Mouse (Mus musculus) megakaryocyte, embryonic 14.5 days (primary cell): Measurements from ENCODE around the gene Cnn1. TPM values are rescaled to one million over a fixed set of nuclear protein-coding genes. Genes with fewer than 3 reads are reported as not detected.
"Not testable (repeated sequence)": the region's sequence is repeated elsewhere in the genome, so short reads cannot be mapped to it uniquely, and the experiment has no call there.

ENCODE experiments used
- H3K27me3 ChIP-seq: replicated peaks from 2 replicates; pipeline ENCODE3; 2012; ENCODE audit warnings: inconsistent platforms
- H3K36me3 ChIP-seq: replicated peaks from 2 replicates; pipeline ENCODE3; 2012; ENCODE audit warnings: low read length, inconsistent platforms, mixed read lengths
- H3K4me1 ChIP-seq: 2 replicates; pipeline ENCODE4 v1.6.1; 2012; ENCODE audit warnings: inconsistent platforms
- H3K4me3 ChIP-seq: replicated peaks from 2 replicates; pipeline ENCODE3; 2012; ENCODE audit warnings: moderate library complexity, mild to moderate bottlenecking, inconsistent platforms
- H3K9me3 ChIP-seq: 2 replicates; pipeline ENCODE4 v1.6.1; 2012; ENCODE audit warnings: inconsistent platforms
- FLI1 ChIP-seq: IDR thresholded peaks from 2 replicates; pipeline ENCODE4 v1.6.1; 2012; ENCODE audit warnings: low read length, inconsistent platforms, mixed read lengths
- GATA1 ChIP-seq: IDR thresholded peaks from 3 replicates; pipeline ENCODE4 v1.6.1; 2012; ENCODE audit warnings: mixed read lengths, low read length, inconsistent platforms, borderline replicate concordance
- polyA plus RNA-seq: library from polyadenylated mRNA; stranded (reverse); fragments of >175 nt; gene quantifications from 2 replicates; pipeline ENCODE4 v1.2.3, GENCODE M21; 2012; ENCODE audit warnings: low replicate concordance; ENCODE audit not compliant: insufficient read depth

Gene Cnn1
- polyA plus RNA-seq, 1 experiment: not detected

DNA sequence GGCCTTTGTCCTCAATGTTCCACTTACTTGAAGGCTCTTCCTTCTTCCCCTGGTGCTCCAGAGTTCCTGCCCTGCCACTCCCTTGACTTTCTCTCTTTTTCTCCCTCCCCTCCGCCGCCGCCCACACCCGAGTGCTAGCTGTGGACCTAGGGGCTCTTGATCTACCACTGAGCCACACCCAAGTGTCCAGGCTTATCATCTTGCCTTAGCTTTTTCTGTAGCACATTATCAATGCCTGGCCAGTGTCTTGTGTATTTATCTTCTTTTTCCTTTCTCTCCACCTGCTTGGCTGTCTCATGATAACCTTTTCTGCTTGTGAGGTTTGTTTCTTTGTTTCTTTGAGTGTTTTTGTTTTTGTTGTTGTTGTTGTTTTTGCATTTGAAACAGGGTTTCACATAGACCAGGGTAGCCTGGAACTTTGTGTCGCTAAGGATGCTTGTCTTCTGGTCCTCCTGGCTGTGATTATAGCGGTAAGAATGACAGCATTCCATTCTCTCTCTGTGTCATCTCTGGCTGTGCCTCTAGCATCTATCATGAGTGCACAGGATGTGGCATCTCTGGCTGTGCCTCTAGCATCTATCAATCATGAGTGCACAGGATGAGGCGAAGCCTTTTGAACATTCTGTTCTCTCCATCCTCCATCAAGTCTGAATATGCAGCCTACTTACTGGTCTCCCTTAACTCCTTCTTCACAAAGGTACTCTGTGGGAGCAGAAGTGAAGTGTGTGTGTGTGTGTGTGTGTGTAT is 36.8 kb downstream of the Cnn1 start, which contains the start of gene Acp5:
Gene Acp5, minus strand, starts transcription at position 68 of the 747 bp plus-strand sequence.
- Histone ChIP-seq H3K9me3 (peaks cover 12% of the 10 kb centered on the region), H3K4me1 (peaks cover 15% of the 10 kb centered on the region), H3K4me3 (no peak within 1 kb of the TSS), H3K36me3 (no peaks in the 10 kb centered on the region), H3K27me3 (peaks cover 25% of the 10 kb centered on the region)
- TF ChIP-seq FLI1: no peak
- no peak for TF ChIP-seq GATA1

DNA sequence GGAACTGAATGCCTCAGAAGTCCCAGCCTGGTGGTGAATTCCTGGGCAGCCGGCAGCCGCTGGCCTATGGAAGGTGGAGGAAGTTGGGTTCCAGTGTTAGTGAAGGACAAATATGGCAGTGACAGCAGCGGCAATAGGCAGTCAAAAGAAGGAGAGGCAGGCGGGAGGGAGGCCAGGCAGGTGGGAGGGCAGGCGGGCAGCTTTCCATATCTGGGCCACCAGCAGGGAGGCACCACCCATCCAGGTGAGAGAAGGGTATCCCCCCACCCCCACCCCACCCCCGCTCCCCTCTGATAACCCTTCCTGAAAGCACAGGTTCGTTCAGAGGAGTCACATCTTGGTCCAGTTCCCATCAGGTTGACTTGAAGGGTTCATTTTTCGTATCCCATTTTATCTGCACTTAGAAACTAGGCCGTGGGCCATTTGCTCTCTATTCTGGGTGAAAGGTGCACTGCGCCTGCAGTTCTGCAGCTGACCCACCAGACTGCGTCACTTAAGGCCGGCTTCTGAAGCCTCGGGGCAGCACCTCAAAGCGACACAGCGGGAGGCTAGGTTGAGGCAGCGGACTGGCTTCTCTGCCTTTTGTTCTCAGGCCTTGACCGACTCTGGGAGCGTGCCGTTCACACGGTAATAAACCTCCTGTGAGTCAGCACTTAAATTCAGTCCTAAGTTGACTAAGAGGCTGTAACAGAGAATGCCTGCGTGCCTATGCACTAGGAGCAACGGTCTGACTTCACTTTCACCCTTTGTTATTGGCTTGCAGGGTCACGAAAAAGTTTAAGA is 37.9 kb downstream of the Cnn1 start:
- Histone ChIP-seq H3K27me3 (peaks cover 14% of the 10 kb centered on the region), H3K4me1 (peaks cover 4% of the 10 kb centered on the region), H3K4me3 (no peak overlapping the region), H3K36me3 (no peaks in the 10 kb centered on the region), H3K9me3 (peaks cover 12% of the 10 kb centered on the region)
- TF ChIP-seq FLI1 (no peak), GATA1 (no peak)

DNA sequence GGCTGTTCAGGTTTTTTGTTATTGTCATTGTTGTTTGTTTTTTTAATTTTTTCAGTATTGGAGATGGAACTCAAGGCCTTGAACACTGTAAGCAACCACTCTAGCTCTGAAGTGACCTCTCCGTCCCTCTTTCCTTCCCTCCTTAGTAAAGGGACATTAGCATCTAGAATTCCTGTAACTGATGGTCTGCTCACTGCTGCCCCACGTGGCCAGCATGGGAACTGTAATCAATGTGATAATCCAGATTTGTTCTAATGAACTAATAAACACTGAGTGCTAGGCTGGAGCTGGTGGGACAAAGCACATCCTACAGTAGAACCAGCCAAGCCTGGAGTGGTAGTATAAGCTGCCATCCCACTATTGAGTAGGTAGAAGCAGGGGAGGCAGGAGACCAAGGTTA is 39.5 kb downstream of the Cnn1 start:
- peaks cover 9% of the 10 kb centered on the region; the same call in 1 of the 2 replicates for H3K9me3 ChIP-seq
- no peaks in the 10 kb centered on the region for H3K36me3 ChIP-seq
- peaks cover 7% of the 10 kb centered on the region for H3K4me1 ChIP-seq
- no peak for TF ChIP-seq FLI1
- no peak for TF ChIP-seq GATA1
- no peak overlapping the region for H3K4me3 ChIP-seq
- peaks cover 9% of the 10 kb centered on the region for H3K27me3 ChIP-seq

DNA sequence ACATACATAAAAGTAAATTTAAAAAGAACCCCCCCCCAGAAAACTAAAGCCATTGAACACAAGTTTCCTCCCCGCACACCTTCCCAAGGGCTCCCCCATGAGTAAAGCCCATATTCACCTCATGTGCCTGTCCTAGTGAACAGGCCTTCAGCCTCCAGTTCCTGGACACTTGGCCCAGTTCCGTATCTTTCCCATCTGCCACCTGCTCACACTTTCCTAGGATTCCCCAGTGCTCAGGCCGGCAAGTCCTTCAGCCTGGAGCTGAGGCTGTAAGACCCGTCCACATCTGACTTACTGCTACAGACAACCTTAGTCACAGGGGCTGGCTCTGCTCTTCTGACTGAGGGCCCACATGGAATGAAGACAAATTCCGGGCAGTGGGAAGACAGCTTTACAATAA is 40.7 kb downstream of the Cnn1 start:
- Histone ChIP-seq H3K27me3 (peaks cover 9% of the 10 kb centered on the region), H3K4me1 (peaks cover 10% of the 10 kb centered on the region)
- TF ChIP-seq GATA1: no peak
- TF ChIP-seq FLI1: no peak

DNA sequence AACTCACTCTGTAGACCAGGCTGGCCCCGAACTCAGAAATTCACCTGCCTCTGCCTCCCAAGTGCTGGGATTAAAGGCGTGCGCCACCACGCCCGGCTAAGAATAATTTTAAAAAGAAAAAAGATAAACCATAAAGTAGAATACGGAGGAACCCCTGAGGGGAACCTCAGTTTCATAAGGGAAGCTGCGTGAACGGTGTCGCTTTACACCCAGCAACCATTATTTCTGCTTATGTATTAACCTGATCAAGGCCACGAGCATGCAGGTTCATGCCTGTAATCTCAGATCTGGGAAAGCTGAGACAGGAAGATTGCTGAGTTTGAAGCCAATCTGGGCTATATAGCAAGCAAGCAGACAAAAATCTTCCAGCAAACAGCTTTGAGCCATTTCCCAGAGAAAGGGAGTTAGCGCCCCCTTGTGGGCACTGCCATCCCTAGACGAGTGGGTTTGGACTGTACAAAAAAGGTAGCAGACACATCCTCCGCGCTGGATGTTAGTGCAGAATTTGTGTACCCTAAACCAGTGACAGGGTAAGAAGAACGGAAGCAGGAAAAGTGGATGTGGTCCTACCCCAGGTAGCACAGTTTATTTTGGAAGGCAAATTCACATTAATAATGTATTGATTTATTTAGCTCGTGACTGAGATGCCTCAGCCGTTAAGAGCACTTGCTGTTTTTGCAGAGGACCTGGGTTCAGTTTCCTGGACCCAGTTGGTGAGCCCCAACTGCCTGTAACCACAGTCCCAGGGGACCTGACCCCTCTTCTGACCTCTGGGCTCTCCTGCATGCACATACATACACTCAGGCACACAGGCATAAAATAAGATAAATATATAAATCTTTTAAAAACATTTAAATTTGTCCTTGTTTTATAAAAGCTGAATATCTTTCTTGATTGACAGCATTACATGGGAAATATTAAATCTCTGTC is 44.4 kb downstream of the Cnn1 start:
- Histone ChIP-seq H3K4me1 (peaks cover 10% of the 10 kb centered on the region), H3K27me3 (peaks cover 7% of the 10 kb centered on the region), H3K36me3 (no peaks in the 10 kb centered on the region), H3K4me3 (no peak overlapping the region), H3K9me3 (peaks cover 18% of the 10 kb centered on the region)
- TF ChIP-seq FLI1 (no peak), GATA1 (no peak)

More for the DNA sequence above, 40.7 kb downstream of the Cnn1 start:
- no peak overlapping the region for H3K4me3 ChIP-seq
- peaks cover 9% of the 10 kb centered on the region; the same call in 1 of the 2 replicates for H3K9me3 ChIP-seq
- H3K36me3 ChIP-seq: no peaks in the 10 kb centered on the region

DNA sequence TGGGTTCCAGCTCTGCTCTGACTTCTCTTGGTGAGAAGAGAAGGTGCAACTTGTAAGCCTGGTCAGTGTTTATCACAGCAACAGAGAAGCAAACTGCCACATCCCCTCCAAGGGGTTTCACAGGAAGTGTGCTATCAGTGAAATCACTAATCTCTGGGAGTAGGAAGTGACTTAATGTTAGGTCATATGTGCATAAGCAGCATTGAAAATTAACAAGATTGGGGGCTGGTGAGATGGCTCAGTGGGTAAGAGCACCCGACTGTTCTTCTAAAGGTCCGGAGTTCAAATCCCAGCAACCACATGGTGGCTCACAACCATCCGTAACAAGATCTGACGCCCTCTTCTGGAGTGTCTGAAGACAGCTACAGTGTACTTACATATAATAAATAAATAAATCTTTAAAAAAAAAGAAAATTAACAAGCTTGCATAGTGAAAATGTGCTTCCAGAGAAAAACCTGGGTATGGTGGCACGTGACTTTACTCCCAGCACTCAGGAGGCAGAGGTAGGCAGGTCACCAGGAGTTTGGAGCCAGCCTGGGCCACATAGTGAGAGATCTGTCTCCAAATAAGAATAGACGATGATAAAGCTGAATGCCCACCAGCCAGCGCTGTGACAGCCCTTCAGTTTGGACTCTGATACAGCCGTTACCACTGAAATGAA is 45.4 kb downstream of the Cnn1 start:
- peaks cover 17% of the 10 kb centered on the region for H3K9me3 ChIP-seq
- no peak overlapping the region for H3K4me3 ChIP-seq
- no peaks in the 10 kb centered on the region for H3K36me3 ChIP-seq
- TF ChIP-seq GATA1 (no peak), FLI1 (no peak)
- peaks cover 8% of the 10 kb centered on the region for H3K27me3 ChIP-seq
- peaks cover 10% of the 10 kb centered on the region for H3K4me1 ChIP-seq

DNA sequence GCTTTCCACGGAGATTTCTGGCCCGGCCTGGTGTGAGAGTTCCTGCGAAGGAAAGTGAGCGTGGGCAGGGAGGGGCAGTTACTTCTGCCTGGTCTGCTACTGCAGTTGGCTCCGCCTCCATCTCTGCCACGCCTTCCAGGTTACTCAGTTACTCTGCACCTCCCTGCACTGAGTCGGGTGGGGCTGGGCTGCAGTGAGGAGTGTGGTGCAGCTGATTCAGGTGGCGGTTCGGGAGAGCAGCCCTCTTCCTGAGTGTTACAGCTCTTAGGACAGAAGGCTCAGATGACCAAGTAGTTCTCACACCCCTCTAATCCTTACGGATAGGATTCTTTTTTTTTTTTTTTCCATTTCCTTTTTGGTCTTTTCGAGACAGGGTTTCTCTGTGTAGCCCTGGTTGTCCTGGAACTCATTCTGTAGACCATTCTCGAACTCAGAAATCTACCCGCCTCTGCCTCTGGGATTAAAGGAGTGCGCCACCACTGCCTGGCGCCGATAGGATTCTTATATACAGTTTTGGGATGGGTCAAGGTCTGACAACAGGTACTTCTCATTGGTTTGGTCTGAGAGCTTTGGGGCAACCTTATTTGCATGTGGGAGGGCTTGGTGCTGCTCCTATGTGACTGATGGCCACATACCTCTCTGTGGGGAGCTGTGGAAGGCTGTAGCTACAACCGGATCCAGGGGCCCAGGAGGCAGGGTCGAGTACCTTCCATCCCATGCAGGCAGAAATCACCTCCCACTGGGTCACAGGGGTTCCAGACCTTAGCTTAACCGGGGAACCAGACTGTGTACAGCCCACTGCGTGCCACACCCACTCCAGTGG is 50.6 kb downstream of the Cnn1 start:
- TF ChIP-seq GATA1 (no peak), FLI1 (no peak)
- peaks cover 16% of the 10 kb centered on the region for H3K9me3 ChIP-seq
- H3K36me3 ChIP-seq: no peaks in the 10 kb centered on the region
- H3K4me3 ChIP-seq: no peak overlapping the region
- H3K27me3 ChIP-seq: peaks cover 13% of the 10 kb centered on the region
- H3K4me1 ChIP-seq: no peaks in the 10 kb centered on the region

DNA sequence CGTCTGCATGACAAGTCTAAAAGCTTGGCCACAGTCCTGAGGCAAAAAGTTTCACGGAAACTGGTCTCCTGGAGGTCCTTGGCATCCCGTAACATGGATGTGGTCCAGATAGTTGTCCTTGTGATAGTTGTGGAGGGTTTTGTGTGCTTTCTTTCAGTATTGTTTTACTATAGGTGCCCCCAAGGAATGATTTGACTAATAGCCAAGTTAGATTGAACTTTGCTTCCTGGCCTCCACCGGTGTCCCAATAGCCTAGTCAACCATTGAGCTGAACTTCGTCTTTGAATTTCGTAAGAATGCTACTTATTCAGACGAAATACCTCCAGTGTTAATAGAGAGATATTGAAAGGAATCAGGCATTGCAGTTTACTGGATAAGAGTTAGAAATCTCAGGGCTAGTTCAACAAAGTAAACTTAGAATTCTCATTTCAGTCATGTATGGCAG is 51.3 kb downstream of the Cnn1 start:
- Histone ChIP-seq H3K9me3 (peaks cover 16% of the 10 kb centered on the region), H3K27me3 (peaks cover 13% of the 10 kb centered on the region)
- H3K4me3 ChIP-seq, H3K4me1 ChIP-seq, H3K36me3 ChIP-seq: not testable (repeated sequence)
